Mouse (Mus musculus): Measurements from ENCODE around the gene Mettl7a2. TPM values are rescaled to one million over a fixed set of nuclear protein-coding genes. Genes with fewer than 3 reads are reported as not detected.
A peak's percentile ranks its signal among the peaks of the same experiment; 100 is the strongest.
"Not testable (repeated sequence)": the region's sequence is repeated elsewhere in the genome, so short reads cannot be mapped to it uniquely, and the experiment has no call there.

Gene Mettl7a2
- polyA plus RNA-seq, 1 experiment from 2014 or later, result not detected

DNA sequence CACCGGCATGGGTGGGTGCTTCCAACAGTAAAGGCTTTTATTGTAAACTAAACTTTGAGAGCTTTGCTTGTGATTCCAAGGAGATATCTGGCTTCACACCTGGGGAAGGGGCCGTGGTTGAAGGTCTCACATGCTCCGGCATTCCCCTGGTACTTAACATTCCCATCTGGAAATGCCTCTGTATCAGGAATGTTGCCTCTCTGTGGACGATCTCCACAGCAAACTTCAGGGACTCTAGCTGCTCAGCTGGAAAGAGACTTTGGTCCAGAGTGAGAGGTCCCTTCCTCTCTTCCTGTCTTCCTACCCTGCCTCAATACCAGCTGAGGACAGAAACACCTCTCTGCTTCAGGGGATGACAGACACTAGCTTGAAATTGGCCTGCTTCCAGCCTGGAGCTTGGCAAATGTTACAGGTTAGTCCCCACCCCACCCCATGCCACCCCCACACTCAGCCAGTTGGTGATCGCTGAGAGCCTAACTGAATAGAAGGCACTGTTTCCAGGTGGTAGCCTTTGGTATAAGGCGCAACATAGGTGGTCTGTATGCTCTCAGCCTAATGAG, 1.4 kb upstream of the Mettl7a2 start:
- Histone ChIP-seq H3K9me3 (ENCODE audit: control insufficient read depth, low read length) (no peaks in the 10 kb centered on the region), H3K27ac (ENCODE audit: low read depth, low read length) (no peak overlapping the region), H3K27me3 (ENCODE audit: control insufficient read depth, insufficient read depth, low read length) (no peaks in the 10 kb centered on the region), H3K4me2 (ENCODE audit: low read depth, low read length, severe bottlenecking) (no peak overlapping the region), H3K4me1 (replicated peaks; ENCODE audit: control insufficient read depth, insufficient read depth, low read length) (no peaks in the 10 kb centered on the region), H3K36me3 (ENCODE audit: control insufficient read depth, insufficient read depth, low read length) (no peaks in the 10 kb centered on the region), H3K4me3 (ENCODE audit: low read depth, low read length) (no peak overlapping the region), H3K9ac (ENCODE audit: low read length) (no peak overlapping the region)
- WGBS, result 74% methylated on average over 6 of the region's 6 CpGs
- ATAC-seq (replicated peaks; ENCODE audit: low FRiP score), result no peak
- no peak for DNase-seq (ENCODE audit: low spot score)

DNA sequence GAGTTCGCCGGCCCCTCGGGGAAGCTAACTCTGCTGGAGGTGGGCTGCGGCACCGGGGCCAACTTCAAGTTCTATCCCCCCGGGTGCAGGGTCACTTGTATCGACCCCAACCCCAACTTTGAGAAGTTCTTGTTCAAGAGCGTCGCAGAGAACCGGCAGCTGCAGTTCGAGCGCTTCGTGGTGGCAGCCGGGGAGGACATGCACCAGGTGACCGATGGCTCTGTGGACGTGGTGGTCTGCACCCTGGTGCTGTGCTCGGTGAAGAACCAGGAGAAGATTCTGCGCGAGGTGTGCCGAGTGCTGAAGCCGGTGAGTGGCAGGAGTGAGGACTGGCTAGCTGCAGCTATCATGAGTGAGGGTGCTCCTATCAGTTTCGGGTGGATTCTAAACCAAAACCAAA, 399 bp downstream of the Mettl7a2 start:
- not testable (repeated sequence) for H3K36me3 ChIP-seq (ENCODE audit: control insufficient read depth, insufficient read depth, low read length); H3K4me3 ChIP-seq (ENCODE audit: low read depth, low read length); H3K27ac ChIP-seq (ENCODE audit: low read depth, low read length); H3K9me3 ChIP-seq (ENCODE audit: control insufficient read depth, low read length); H3K27me3 ChIP-seq (ENCODE audit: control insufficient read depth, insufficient read depth, low read length); DNase-seq (ENCODE audit: low spot score); ATAC-seq (replicated peaks; ENCODE audit: low FRiP score); H3K9ac ChIP-seq (ENCODE audit: low read length); H3K4me2 ChIP-seq (ENCODE audit: low read depth, low read length, severe bottlenecking); H3K4me1 ChIP-seq (replicated peaks; ENCODE audit: control insufficient read depth, insufficient read depth, low read length)
- WGBS, result 85% methylated on average over 12 of the region's 22 CpGs

DNA sequence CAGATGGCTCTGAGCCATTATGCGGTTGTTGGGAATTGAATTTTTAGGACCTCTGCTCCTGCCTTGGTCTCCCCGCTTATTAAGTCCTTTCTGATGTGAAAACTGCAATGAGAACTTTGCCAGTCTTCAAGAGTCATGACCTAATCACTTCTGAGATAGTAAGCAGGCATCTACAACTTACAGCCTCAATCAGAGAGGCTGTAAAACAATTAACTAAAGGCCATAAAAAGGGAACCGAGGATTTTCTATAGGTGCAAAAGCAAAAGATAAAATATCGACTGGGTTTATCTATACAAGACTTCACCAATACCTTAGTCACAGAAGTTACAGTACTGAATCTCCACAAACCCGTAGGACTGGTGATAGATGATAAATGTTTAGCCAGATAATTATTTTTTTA, 2.9 kb downstream of the Mettl7a2 start:
- ATAC-seq (replicated peaks; ENCODE audit: low FRiP score) (no peak), DNase-seq (ENCODE audit: low spot score) (no peak)
- WGBS, result 91% methylated on average over 5 of the region's 5 CpGs
- Histone ChIP-seq H3K9ac (ENCODE audit: low read length) (no peak overlapping the region), H3K36me3 (ENCODE audit: control insufficient read depth, insufficient read depth, low read length) (no peaks in the 10 kb centered on the region), H3K4me3 (ENCODE audit: low read depth, low read length) (no peak overlapping the region), H3K9me3 (ENCODE audit: control insufficient read depth, low read length) (no peaks in the 10 kb centered on the region), H3K4me1 (replicated peaks; ENCODE audit: control insufficient read depth, insufficient read depth, low read length) (no peaks in the 10 kb centered on the region), H3K27ac (ENCODE audit: low read depth, low read length) (no peak overlapping the region), H3K4me2 (ENCODE audit: low read depth, low read length, severe bottlenecking) (no peak overlapping the region), H3K27me3 (ENCODE audit: control insufficient read depth, insufficient read depth, low read length) (no peaks in the 10 kb centered on the region)

DNA sequence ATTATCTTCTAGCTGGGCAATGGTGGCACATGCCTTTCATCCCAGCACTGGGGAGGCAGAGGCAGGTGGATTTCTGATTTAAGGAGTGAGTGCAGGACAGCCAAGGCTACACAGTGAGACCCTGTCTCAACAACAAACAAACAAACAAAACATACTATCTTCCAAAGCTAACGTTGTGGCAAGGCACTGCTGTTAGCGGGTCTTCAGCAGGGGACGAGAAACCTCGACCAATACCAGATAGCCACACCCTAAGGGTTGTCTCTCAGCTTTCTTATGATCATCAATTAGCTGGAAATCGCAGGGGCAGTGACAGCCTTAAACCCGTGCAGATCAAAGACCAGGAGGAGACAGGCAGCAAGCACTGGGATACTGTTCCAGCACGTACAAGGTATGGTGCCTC, 11.2 kb downstream of the Mettl7a2 start, which contains the start of gene Higd1c:
Gene Higd1c, plus strand, starts transcription at position 301 of the 400 bp plus-strand sequence.
- Histone ChIP-seq H3K9me3 (ENCODE audit: control insufficient read depth, low read length) (no peaks in the 10 kb centered on the region), H3K36me3 (ENCODE audit: control insufficient read depth, insufficient read depth, low read length) (no peaks in the 10 kb centered on the region), H3K27me3 (ENCODE audit: control insufficient read depth, insufficient read depth, low read length) (no peaks in the 10 kb centered on the region), H3K4me2 (ENCODE audit: low read depth, low read length, severe bottlenecking) (no peak within 1 kb of the TSS), H3K4me1 (replicated peaks; ENCODE audit: control insufficient read depth, insufficient read depth, low read length) (no peaks in the 10 kb centered on the region), H3K4me3 (ENCODE audit: low read depth, low read length) (no peak within 1 kb of the TSS), H3K9ac (ENCODE audit: low read length) (no peak within 1 kb of the TSS), H3K27ac (ENCODE audit: low read depth, low read length) (no peak within 1 kb of the TSS)
- DNase-seq (ENCODE audit: low spot score), result no peak
- 87% methylated on average over 7 of the region's 7 CpGs for WGBS
- ATAC-seq (replicated peaks; ENCODE audit: low FRiP score), result no peak

DNA sequence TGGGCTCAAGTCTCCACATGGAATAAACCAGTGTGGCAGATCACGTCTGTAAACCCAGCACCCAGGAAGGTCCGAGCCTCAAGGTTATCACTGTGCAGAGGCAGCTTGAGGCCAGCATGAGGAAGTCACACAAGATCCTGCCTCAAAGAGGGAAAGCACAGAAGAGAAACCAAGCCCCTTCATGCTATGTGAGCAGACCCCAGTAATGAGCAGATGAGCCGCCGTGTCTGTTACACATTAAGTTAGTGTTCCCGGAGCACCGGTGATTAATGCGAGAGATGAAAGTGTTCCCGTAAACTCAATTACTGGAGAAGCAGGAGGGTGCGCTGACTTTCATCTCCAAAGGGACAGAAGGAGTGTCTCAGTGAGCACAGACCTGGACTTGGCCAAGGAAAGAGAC, 13.0 kb downstream of the Mettl7a2 start:
- not testable (repeated sequence) for H3K36me3 ChIP-seq (ENCODE audit: control insufficient read depth, insufficient read depth, low read length); H3K9ac ChIP-seq (ENCODE audit: low read length); ATAC-seq (replicated peaks; ENCODE audit: low FRiP score); H3K4me3 ChIP-seq (ENCODE audit: low read depth, low read length); H3K4me2 ChIP-seq (ENCODE audit: low read depth, low read length, severe bottlenecking); H3K4me1 ChIP-seq (replicated peaks; ENCODE audit: control insufficient read depth, insufficient read depth, low read length); H3K27me3 ChIP-seq (ENCODE audit: control insufficient read depth, insufficient read depth, low read length); H3K9me3 ChIP-seq (ENCODE audit: control insufficient read depth, low read length); H3K27ac ChIP-seq (ENCODE audit: low read depth, low read length)
- peak; percentile 14 for DNase-seq (ENCODE audit: low spot score)
- WGBS, result 80% methylated on average over 9 of the region's 9 CpGs

DNA sequence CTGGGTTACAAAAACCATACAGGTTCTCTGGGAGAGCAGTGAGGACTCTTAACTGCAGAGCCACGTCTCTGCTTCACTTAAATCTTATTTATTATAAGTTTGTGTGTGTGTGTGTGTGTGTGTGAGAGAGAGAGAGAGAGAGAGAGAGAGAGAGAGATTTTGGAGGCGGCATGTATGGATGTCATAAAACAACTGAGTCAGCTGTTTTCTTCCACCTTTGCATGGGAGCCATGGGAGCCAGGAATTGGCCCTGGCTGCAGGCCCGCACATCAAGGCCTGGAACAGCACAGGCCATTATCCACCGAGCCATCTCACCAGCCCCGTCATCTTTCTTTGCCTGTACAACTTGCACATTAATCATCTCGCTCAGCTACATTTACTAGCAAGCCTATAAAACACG, 14.1 kb downstream of the Mettl7a2 start:
- Histone ChIP-seq H3K36me3 (ENCODE audit: control insufficient read depth, insufficient read depth, low read length) (no peaks in the 10 kb centered on the region), H3K4me3 (ENCODE audit: low read depth, low read length) (no peak overlapping the region), H3K9me3 (ENCODE audit: control insufficient read depth, low read length) (no peaks in the 10 kb centered on the region), H3K4me2 (ENCODE audit: low read depth, low read length, severe bottlenecking) (no peak overlapping the region), H3K4me1 (replicated peaks; ENCODE audit: control insufficient read depth, insufficient read depth, low read length) (no peaks in the 10 kb centered on the region), H3K27me3 (ENCODE audit: control insufficient read depth, insufficient read depth, low read length) (no peaks in the 10 kb centered on the region), H3K27ac (ENCODE audit: low read depth, low read length) (no peak overlapping the region), H3K9ac (ENCODE audit: low read length) (no peak overlapping the region)
- 85% methylated on average over 7 of the region's 7 CpGs for WGBS
- DNase-seq (ENCODE audit: low spot score), result no peak
- no peak for ATAC-seq (replicated peaks; ENCODE audit: low FRiP score)

DNA sequence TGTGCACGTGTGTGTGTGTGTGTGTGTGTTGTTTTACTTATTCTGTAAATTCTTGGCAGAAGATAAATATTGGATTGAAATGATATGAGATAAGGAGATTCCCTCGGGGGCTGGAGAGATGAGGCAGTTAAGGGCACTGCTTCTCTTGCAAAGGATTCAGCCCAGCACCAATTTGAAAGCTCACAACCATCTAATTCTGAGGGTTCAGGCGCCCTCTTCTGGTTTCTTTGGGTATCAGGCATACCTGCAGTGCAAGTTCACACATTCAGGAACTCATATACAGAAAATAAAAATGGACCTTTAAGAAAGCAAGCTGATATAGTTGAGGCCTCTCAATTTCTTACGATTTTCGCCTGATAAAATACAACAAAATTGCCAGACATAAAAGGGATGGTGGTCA, 22.1 kb downstream of the Mettl7a2 start:
- Histone ChIP-seq H3K4me3 (ENCODE audit: low read depth, low read length) (no peak overlapping the region), H3K36me3 (ENCODE audit: control insufficient read depth, insufficient read depth, low read length) (no peaks in the 10 kb centered on the region), H3K4me1 (replicated peaks; ENCODE audit: control insufficient read depth, insufficient read depth, low read length) (no peaks in the 10 kb centered on the region), H3K27me3 (ENCODE audit: control insufficient read depth, insufficient read depth, low read length) (no peaks in the 10 kb centered on the region), H3K9me3 (ENCODE audit: control insufficient read depth, low read length) (no peaks in the 10 kb centered on the region), H3K4me2 (ENCODE audit: low read depth, low read length, severe bottlenecking) (no peak overlapping the region), H3K27ac (ENCODE audit: low read depth, low read length) (no peak overlapping the region), H3K9ac (ENCODE audit: low read length) (no peak overlapping the region)
- ATAC-seq (replicated peaks; ENCODE audit: low FRiP score) (no peak), DNase-seq (ENCODE audit: low spot score) (peak; percentile 71)
- WGBS, result 44% methylated on average over 5 of the region's 5 CpGs

DNA sequence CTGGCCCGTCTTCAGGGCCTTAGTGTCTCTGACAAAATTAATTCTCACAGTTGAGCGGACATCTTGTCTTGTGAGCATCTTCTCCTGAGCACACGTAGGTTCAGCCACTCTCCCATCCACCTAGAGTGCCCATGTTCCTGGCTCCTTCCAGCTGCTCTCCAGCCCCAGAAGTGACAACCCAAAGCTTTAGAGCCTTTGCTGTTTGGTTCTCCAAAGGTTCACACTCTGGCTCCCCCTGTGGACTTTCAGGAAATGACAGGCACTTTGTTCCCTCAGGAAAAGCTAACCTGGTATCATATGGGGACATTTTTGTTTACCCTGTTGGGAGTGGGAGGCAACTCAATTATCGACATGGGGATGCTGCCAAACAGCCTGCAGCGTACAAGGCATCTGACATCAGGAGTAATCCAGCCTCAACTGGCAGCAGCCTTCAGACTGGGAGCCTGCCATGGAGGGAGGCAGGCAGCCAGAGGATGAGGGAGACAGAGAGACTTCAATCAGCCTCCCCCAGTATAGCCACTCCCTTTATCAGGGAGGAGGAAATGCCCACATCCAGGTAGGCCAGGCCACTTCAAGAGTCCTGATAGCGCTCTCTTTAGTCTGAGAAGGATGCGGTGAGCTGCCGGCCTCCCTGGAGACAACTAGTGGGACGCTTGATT, 25.0 kb downstream of the Mettl7a2 start:
- not testable (repeated sequence) for ATAC-seq (replicated peaks; ENCODE audit: low FRiP score); H3K4me3 ChIP-seq (ENCODE audit: low read depth, low read length); H3K27me3 ChIP-seq (ENCODE audit: control insufficient read depth, insufficient read depth, low read length); H3K36me3 ChIP-seq (ENCODE audit: control insufficient read depth, insufficient read depth, low read length); DNase-seq (ENCODE audit: low spot score); H3K4me1 ChIP-seq (replicated peaks; ENCODE audit: control insufficient read depth, insufficient read depth, low read length); H3K4me2 ChIP-seq (ENCODE audit: low read depth, low read length, severe bottlenecking); H3K9ac ChIP-seq (ENCODE audit: low read length); H3K27ac ChIP-seq (ENCODE audit: low read depth, low read length); H3K9me3 ChIP-seq (ENCODE audit: control insufficient read depth, low read length)
- WGBS, result 31% methylated on average over 3 of the region's 9 CpGs

DNA sequence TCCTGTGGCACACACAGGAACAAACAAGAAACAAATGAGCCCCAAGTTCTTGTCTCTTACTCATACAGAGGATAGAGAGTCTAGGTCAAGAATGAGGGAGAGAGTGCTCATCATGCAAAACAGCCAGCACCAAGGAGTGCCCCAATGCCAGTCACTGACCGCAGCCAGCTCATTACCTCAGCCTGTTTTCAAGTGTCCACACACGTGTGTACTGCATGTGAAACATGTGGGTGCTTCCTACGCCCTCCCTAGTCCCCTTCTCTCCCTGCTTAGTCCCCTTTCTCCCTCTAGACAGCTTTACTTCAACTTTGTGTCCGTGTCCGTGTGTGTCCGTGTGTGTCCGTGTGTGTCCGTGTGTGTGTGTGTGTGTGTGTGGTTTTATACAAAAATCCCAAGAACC, 26.7 kb downstream of the Mettl7a2 start:
- H3K4me3 ChIP-seq (ENCODE audit: low read depth, low read length), result no peak overlapping the region
- H3K27me3 ChIP-seq (ENCODE audit: control insufficient read depth, insufficient read depth, low read length), result no peaks in the 10 kb centered on the region
- no peak overlapping the region for H3K9ac ChIP-seq (ENCODE audit: low read length)
- peak; percentile 23 for DNase-seq (ENCODE audit: low spot score)
- H3K4me1 ChIP-seq (replicated peaks; ENCODE audit: control insufficient read depth, insufficient read depth, low read length), result no peaks in the 10 kb centered on the region
- H3K36me3 ChIP-seq (ENCODE audit: control insufficient read depth, insufficient read depth, low read length), result no peaks in the 10 kb centered on the region
- no peak overlapping the region for H3K4me2 ChIP-seq (ENCODE audit: low read depth, low read length, severe bottlenecking)
- ATAC-seq (replicated peaks; ENCODE audit: low FRiP score), result no peak
- no peaks in the 10 kb centered on the region for H3K9me3 ChIP-seq (ENCODE audit: control insufficient read depth, low read length)
- no peak overlapping the region for H3K27ac ChIP-seq (ENCODE audit: low read depth, low read length)
- 91% methylated on average over 8 of the region's 8 CpGs for WGBS

Measured in forebrain, embryonic 11.5 days (tissue).